9 mouse cellular contexts compared by ENCODE assay signal in genomic region chr3:123321612-123322011, GRCm38 (mm10). TPM values are rescaled to one million over a fixed set of nuclear protein-coding genes. Genes with fewer than 3 reads are reported as not detected.
A peak's percentile ranks its signal among the peaks of the same experiment; 100 is the strongest.
DNase-seq lines count a peak whose midpoint lies in the region; ATAC-seq and TF ChIP-seq lines count a peak whose summit lies in the region.
"Had no signal": no experiment of that assay in that cellular context is flagged by ENCODE, and none has a peak within 500 bp of the region (broad histone marks: within the 10 kb centered on the region; RNA-seq: fewer than 3 reads in every experiment).

No protein-coding gene starts in this region.

- ATAC-seq in common myeloid progenitor, adult 5-6 weeks (replicated peaks; ENCODE audit: low read depth, poor library complexity, severe bottlenecking), result peak; percentile 52
- peak; percentile 37; the same call in 1 of the 2 replicates for ATAC-seq in lung, postnatal 0 days
- ATAC-seq in megakaryocyte, adult 5-6 weeks (ENCODE audit: poor library complexity, severe bottlenecking), result no peak

- no peak overlapping the region for H3K4me2 ChIP-seq in lung, postnatal 0 days (replicated peaks; ENCODE audit: low read depth, low read length)

- H3K27ac ChIP-seq in left cerebral cortex, adult 2 months, result no peak overlapping the region
- H3K27ac ChIP-seq in lung, postnatal 0 days (ENCODE audit: low read length), result no peak overlapping the region
- H3K27ac ChIP-seq: macrophage had no signal

- no peaks in the 10 kb centered on the region for H3K36me3 ChIP-seq in lung, postnatal 0 days (ENCODE audit: insufficient read depth, low read length)

- H3K4me1 ChIP-seq in lung, postnatal 0 days (ENCODE audit: insufficient read depth, low read depth, low read length), result no peaks in the 10 kb centered on the region

- H3K4me3 ChIP-seq in left cerebral cortex, adult 2 months, result no peak overlapping the region
- no peak overlapping the region for H3K4me3 ChIP-seq in lung, postnatal 0 days (ENCODE audit: low read depth, low read length)

- intact Hi-C loops in left cerebral cortex, adult 2 months (cut with DNase I), result loop anchor here (1.0 to 2.0 kb wide), 3 partner anchors 86 to 161 kb away; no protein-coding TSS in a partner anchor
- intact Hi-C loops in left cerebral cortex, postnatal 14 days (cut with DNase I), result loop anchor here (1.0 to 2.0 kb wide), 3 partner anchors 87 to 161 kb away; no protein-coding TSS in a partner anchor
- intact Hi-C loops in gastrocnemius, postnatal 36 days (cut with DNase I), result loop anchor here (2.0 kb wide), 1 partner anchor 153 kb away; no protein-coding TSS in a partner anchor

- peak; percentile 16 to 19 for DNase-seq in left cerebral cortex, adult 2 months (ENCODE audit: extremely low spot score in 1 of 2, low spot score in 2 of 2)
- DNase-seq in left cerebral cortex, postnatal 14 days (ENCODE audit: low spot score in 2 of 2), result no peak
- DNase-seq in gastrocnemius, postnatal 36 days, result peak; percentile 52 to 53
- peak; percentile 11 for DNase-seq in lung, postnatal 0 days (ENCODE audit: low spot score)
- DNase-seq in embryo, embryonic 11 days, result no peak
- DNase-seq in spleen, adult 12 weeks (ENCODE audit: low spot score), result no peak

- TF ChIP-seq CTCF in left cerebral cortex, adult 2 months (IDR thresholded peaks at IDR 0.05), result no peak
- TF ChIP-seq CTCF in lung, postnatal 0 days (IDR thresholded peaks at IDR 0.05), result no peak

- whole genome bisulfite sequencing in lung, postnatal 0 days, result 87% methylated on average over 6 of the region's 6 CpGs

- H3K27me3 ChIP-seq in lung, postnatal 0 days (replicated peaks; ENCODE audit: insufficient read depth, low read length), result no peaks in the 10 kb centered on the region

- TF ChIP-seq EP300 in lung, postnatal 0 days (IDR thresholded peaks at IDR 0.05), result no peak

- no peak overlapping the region for H3K9ac ChIP-seq in lung, postnatal 0 days (replicated peaks; ENCODE audit: low read depth)

- H3K9me3 ChIP-seq in lung, postnatal 0 days (ENCODE audit: low read length), result no peaks in the 10 kb centered on the region

RNA-seq across cellular contexts. Expression of gene Sec24d, which starts 54.4 kb away (rescaled TPM):
- total RNA-seq in left cerebral cortex, adult 2 months (2021), result 10 to 100 TPM; 12.6 to 17.0 TPM
- total RNA-seq in left cerebral cortex, postnatal 14 days (2021), result 10 to 100 TPM; 12.6 to 16.4 TPM
- total RNA-seq in common myeloid progenitor, adult 5-6 weeks (2017), result 19.4 and 19.9 TPM in 2 replicates
- 1 to 10 TPM; 8.2 to 8.4 TPM for total RNA-seq in gastrocnemius, postnatal 36 days (2021)
- 34.9 and 38.7 TPM in 2 replicates for polyA plus RNA-seq in lung, postnatal 0 days (2015; fragmentation: Nextera tagmentation; extraction: Ambion mirVana)
- total RNA-seq in megakaryocyte, adult 5-6 weeks (2015), result 31.3 and 33.9 TPM in 2 replicates
- 25.0 and 30.4 TPM in 2 replicates for total RNA-seq in megakaryocyte, adult 5-6 weeks (2017)

Comparison
In these comparisons a context has a peak if more than half of its experiments do, and no peak if none do; other contexts are left out.
1. DNase-seq: peak in left cerebral cortex, adult 2 months (2 of 2), gastrocnemius, postnatal 36 days (2 of 2) and lung, postnatal 0 days (single experiment); none in left cerebral cortex, postnatal 14 days (0 of 2), embryo, embryonic 11 days (single experiment) and spleen, adult 12 weeks (single experiment).